Mouse (Mus musculus) forebrain, embryonic 10.5 days (tissue): ENCODE measurements around the gene Ank3. TPM values are rescaled to one million over a fixed set of nuclear protein-coding genes. Genes with fewer than 3 reads are reported as not detected.

Source experiments
- DNase-seq: peaks from one replicate; pipeline ENCODE4 v3.0.0-alpha.2; 2017; ENCODE audit warnings: low spot score; ENCODE audit errors: extremely low spot score
- H3K27ac ChIP-seq: fragments of 300-500 bp; sonication (generic); 2 replicates; pipeline ENCODE4 v1.5.1; 2016; ENCODE audit warnings: mild to moderate bottlenecking
- H3K27me3 ChIP-seq: fragments of 300-500 bp; sonication (generic); 2 replicates; pipeline ENCODE4 v1.6.1; 2016; ENCODE audit warnings: mild to moderate bottlenecking; ENCODE audit not compliant: poor library complexity, severe bottlenecking
- H3K36me3 ChIP-seq: fragments of 300-500 bp; sonication (generic); replicated peaks from 2 replicates; pipeline ENCODE4 v1.6.1; 2016; ENCODE audit warnings: mild to moderate bottlenecking, moderate library complexity
- H3K4me1 ChIP-seq: fragments of 300-500 bp; sonication (generic); 2 replicates; pipeline ENCODE4 v1.6.1; 2016
- H3K4me3 ChIP-seq: fragments of 300-500 bp; sonication (generic); 2 replicates; pipeline ENCODE4 v1.5.1; 2016; ENCODE audit warnings: mild to moderate bottlenecking, moderate library complexity
- H3K9me3 ChIP-seq: fragments of 300-500 bp; sonication (generic); 2 replicates; pipeline ENCODE4 v1.6.1; 2016; ENCODE audit warnings: mild to moderate bottlenecking, moderate library complexity
- WGBS: fragments of 180-500 bp; shearing (Covaris S2); methylation state at CpG from one replicate; pipeline ENCODE4 v1.1.7; 2016; 5-methylcytosine and 5-hydroxymethylcytosine counted together
- polyA plus RNA-seq: library from polyadenylated mRNA; unstranded; fragments of >200 nt; fragmentation: Nextera tagmentation; extraction: Ambion mirVana; gene quantifications from 2 replicates; pipeline ENCODE4 v1.2.1, GENCODE M21; 2016

Ank3 gene
- polyA plus RNA-seq, 1 experiment from 2014 or later: 24.8 TPM

GRCm38 (mm10) chr10:69804613-69805012 lies 406.0 kb downstream of the Ank3 start:
- H3K27me3 ChIP-seq: no peaks in the 10 kb centered on the region
- peaks cover 7% of the 10 kb centered on the region; the same call in 1 of the 2 replicates for H3K4me1 ChIP-seq
- no peaks in the 10 kb centered on the region for H3K9me3 ChIP-seq
- no peak for DNase-seq
- H3K4me3 ChIP-seq: no peak overlapping the region
- 82% methylated on average over 6 of the region's 6 CpGs for WGBS
- H3K36me3 ChIP-seq: no peaks in the 10 kb centered on the region
- H3K27ac ChIP-seq: no peak overlapping the region

GRCm38 (mm10) chr10:69810785-69811184 lies 412.2 kb downstream of the Ank3 start:
- Histone ChIP-seq H3K36me3 (no peaks in the 10 kb centered on the region), H3K9me3 (no peaks in the 10 kb centered on the region), H3K27me3 (no peaks in the 10 kb centered on the region), H3K27ac (no peak overlapping the region), H3K4me3 (no peak overlapping the region), H3K4me1 (no peaks in the 10 kb centered on the region)
- WGBS: 89% methylated on average over 8 of the region's 8 CpGs
- no peak for DNase-seq

GRCm38 (mm10) chr10:69813823-69814522 lies 415.4 kb downstream of the Ank3 start:
- Histone ChIP-seq H3K4me1 (no peaks in the 10 kb centered on the region), H3K36me3 (no peaks in the 10 kb centered on the region), H3K27me3 (no peaks in the 10 kb centered on the region), H3K9me3 (no peaks in the 10 kb centered on the region), H3K4me3 (no peak overlapping the region), H3K27ac (no peak overlapping the region)
- no peak for DNase-seq
- whole genome bisulfite sequencing: 87% methylated on average over 6 of the region's 6 CpGs

- DNase-seq: no peak
- WGBS: 94% methylated on average over 7 of the region's 7 CpGs
- Histone ChIP-seq H3K4me1 (peaks cover 4% of the 10 kb centered on the region; the same call in 1 of the 2 replicates), H3K27me3 (no peaks in the 10 kb centered on the region), H3K4me3 (no peak overlapping the region), H3K36me3 (peaks cover 5% of the 10 kb centered on the region; the same call in 1 of the 2 replicates), H3K27ac (no peak overlapping the region), H3K9me3 (no peaks in the 10 kb centered on the region)
Measured at GRCm38 (mm10) chr10:69821245-69821644, 422.7 kb downstream of the Ank3 start.

- H3K9me3 ChIP-seq: no peaks in the 10 kb centered on the region
- H3K4me1 ChIP-seq: no peaks in the 10 kb centered on the region
- H3K27ac ChIP-seq: no peak overlapping the region
- no peaks in the 10 kb centered on the region for H3K27me3 ChIP-seq
- H3K36me3 ChIP-seq: no peaks in the 10 kb centered on the region
- DNase-seq: no peak
- H3K4me3 ChIP-seq: no peak overlapping the region
- 83% methylated on average over 2 of the region's 2 CpGs for WGBS
Measured at GRCm38 (mm10) chr10:69828770-69829169, 430.2 kb downstream of the Ank3 start.

- no peaks in the 10 kb centered on the region for H3K4me1 ChIP-seq
- no peak overlapping the region for H3K4me3 ChIP-seq
- no peak overlapping the region for H3K27ac ChIP-seq
- no peak for DNase-seq
- no peaks in the 10 kb centered on the region for H3K27me3 ChIP-seq
- 88% methylated on average over 3 of the region's 3 CpGs for WGBS
- no peaks in the 10 kb centered on the region for H3K36me3 ChIP-seq
- no peaks in the 10 kb centered on the region for H3K9me3 ChIP-seq
Measured at GRCm38 (mm10) chr10:69829236-69829635, 430.7 kb downstream of the Ank3 start.

GRCm38 (mm10) chr10:69831568-69831967 lies 433.0 kb downstream of the Ank3 start:
- H3K4me1 ChIP-seq: no peaks in the 10 kb centered on the region
- no peak for DNase-seq
- H3K36me3 ChIP-seq: no peaks in the 10 kb centered on the region
- no peak overlapping the region for H3K27ac ChIP-seq
- no peaks in the 10 kb centered on the region for H3K9me3 ChIP-seq
- WGBS: 93% methylated on average over 7 of the region's 7 CpGs
- H3K27me3 ChIP-seq: no peaks in the 10 kb centered on the region
- no peak overlapping the region for H3K4me3 ChIP-seq

GRCm38 (mm10) chr10:69832241-69832640 lies 433.7 kb downstream of the Ank3 start:
- Histone ChIP-seq H3K27ac (no peak overlapping the region), H3K4me1 (no peaks in the 10 kb centered on the region)

GRCm38 (mm10) chr10:69832822-69833221 lies 434.2 kb downstream of the Ank3 start:
- no peak overlapping the region for H3K4me3 ChIP-seq
- H3K9me3 ChIP-seq: no peaks in the 10 kb centered on the region
- DNase-seq: no peak
- 93% methylated on average over 7 of the region's 7 CpGs for WGBS
- H3K4me1 ChIP-seq: no peaks in the 10 kb centered on the region
- no peaks in the 10 kb centered on the region for H3K27me3 ChIP-seq
- H3K27ac ChIP-seq: no peak overlapping the region
- H3K36me3 ChIP-seq: no peaks in the 10 kb centered on the region

More at GRCm38 (mm10) chr10:69832241-69832640, 433.7 kb downstream of the Ank3 start:
- no peaks in the 10 kb centered on the region for H3K36me3 ChIP-seq
- DNase-seq: no peak
- no peaks in the 10 kb centered on the region for H3K9me3 ChIP-seq
- H3K27me3 ChIP-seq: no peaks in the 10 kb centered on the region
- WGBS: 81% methylated on average over 4 of the region's 4 CpGs
- no peak overlapping the region for H3K4me3 ChIP-seq

- H3K4me1 ChIP-seq: no peaks in the 10 kb centered on the region
Measured at GRCm38 (mm10) chr10:69834700-69835099, 436.1 kb downstream of the Ank3 start.

GRCm38 (mm10) chr10:69845749-69846148 lies 447.2 kb downstream of the Ank3 start:
- Histone ChIP-seq H3K27me3 (no peaks in the 10 kb centered on the region), H3K9me3 (no peaks in the 10 kb centered on the region), H3K27ac (no peak overlapping the region), H3K36me3 (no peaks in the 10 kb centered on the region), H3K4me1 (no peaks in the 10 kb centered on the region), H3K4me3 (no peak overlapping the region)
- WGBS: 39% methylated on average over 4 of the region's 4 CpGs
- DNase-seq: peak; percentile 51

More at GRCm38 (mm10) chr10:69834700-69835099, 436.1 kb downstream of the Ank3 start:
- DNase-seq: no peak
- H3K27me3 ChIP-seq: no peaks in the 10 kb centered on the region
- H3K27ac ChIP-seq: no peak overlapping the region
- no peaks in the 10 kb centered on the region for H3K36me3 ChIP-seq
- no peaks in the 10 kb centered on the region for H3K9me3 ChIP-seq
- 79% methylated on average over 4 of the region's 4 CpGs for WGBS
- no peak overlapping the region for H3K4me3 ChIP-seq

- Histone ChIP-seq H3K36me3 (no peaks in the 10 kb centered on the region), H3K27ac (no peak overlapping the region), H3K4me3 (no peak overlapping the region), H3K27me3 (no peaks in the 10 kb centered on the region), H3K9me3 (no peaks in the 10 kb centered on the region), H3K4me1 (no peaks in the 10 kb centered on the region)
- 67% methylated on average over 5 of the region's 5 CpGs for WGBS
- DNase-seq: no peak
Measured at GRCm38 (mm10) chr10:69852366-69853091, 454.0 kb downstream of the Ank3 start.

GRCm38 (mm10) chr10:69854587-69855185 lies 456.1 kb downstream of the Ank3 start:
- no peaks in the 10 kb centered on the region for H3K36me3 ChIP-seq
- no peaks in the 10 kb centered on the region for H3K27me3 ChIP-seq
- WGBS: 94% methylated on average over 8 of the region's 8 CpGs
- no peak for DNase-seq
- H3K9me3 ChIP-seq: no peaks in the 10 kb centered on the region
- 0 out of 2 replicates have a peak, but pooled peaks cover 4% of the 10 kb centered on the region for H3K4me1 ChIP-seq
- H3K27ac ChIP-seq: no peak overlapping the region
- H3K4me3 ChIP-seq: no peak overlapping the region
